Mouse (Mus musculus) stomach, postnatal 0 days (tissue): ENCODE results near the gene Ddx28.

ENCODE experiments used
- CTCF ChIP-seq: IDR thresholded peaks from 2 replicates; pipeline ENCODE4 v1.5.1; 2016; ENCODE audit warnings: antibody characterized with exemption, low read depth, mild to moderate bottlenecking, moderate library complexity
- EP300 ChIP-seq: optimal IDR thresholded peaks from 2 replicates; pipeline ENCODE3; 2016; ENCODE audit warnings: antibody characterized with exemption

DNA sequence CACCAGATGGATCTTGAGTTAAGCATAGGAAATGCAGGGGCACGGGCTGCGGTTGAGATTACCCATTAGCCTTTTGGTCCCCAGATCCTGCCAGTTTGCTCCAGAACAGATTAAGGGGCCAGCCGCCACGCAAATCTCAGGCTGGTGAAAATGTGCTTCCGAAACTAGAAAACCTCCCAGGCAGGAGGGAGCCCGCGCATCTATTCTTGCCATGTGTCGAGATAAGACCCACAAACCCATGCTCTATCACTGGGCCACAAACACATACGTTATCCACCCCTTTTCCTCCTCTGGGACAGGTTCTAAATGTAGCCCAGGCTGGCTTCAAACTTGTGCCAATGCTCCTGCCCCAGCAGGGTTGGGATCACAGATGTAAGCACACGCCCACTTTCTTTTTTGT is 50.1 kb downstream of the Ddx28 start:
- TF ChIP-seq CTCF (no peak), EP300 (no peak)
